Mouse (Mus musculus) forebrain, embryonic 16.5 days (tissue): ENCODE measurements around the gene Ube2q2. TPM values are rescaled to one million over a fixed set of nuclear protein-coding genes. Genes with fewer than 3 reads are reported as not detected.
"Not testable (repeated sequence)": the region's sequence is repeated elsewhere in the genome, so short reads cannot be mapped to it uniquely, and the experiment has no call there.

Experiments
- ATAC-seq: fragments of 200-750 bp; cut with Nextera tagmentation; 2 replicates; pipeline ENCODE4 v1.8.0; 2017; ENCODE audit warnings: mild to moderate bottlenecking, moderate library complexity
- H3K27ac ChIP-seq: fragments of 300-500 bp; sonication (generic); 2 replicates; pipeline ENCODE4 v1.5.1; 2014; ENCODE audit warnings: low read length, control low read depth
- H3K27me3 ChIP-seq: fragments of 300-500 bp; sonication (generic); replicated peaks from 2 replicates; pipeline ENCODE4 v1.6.1; 2014; ENCODE audit warnings: low read length; ENCODE audit not compliant: control insufficient read depth, insufficient read depth
- H3K36me3 ChIP-seq: fragments of 300-500 bp; sonication (generic); 2 replicates; pipeline ENCODE4 v1.6.1; 2014; ENCODE audit not compliant: control insufficient read depth, insufficient read depth
- H3K4me1 ChIP-seq: fragments of 300-500 bp; sonication (generic); replicated peaks from 2 replicates; pipeline ENCODE4 v1.6.1; 2014; ENCODE audit warnings: low read length; ENCODE audit not compliant: control insufficient read depth, insufficient read depth
- H3K4me2 ChIP-seq: fragments of 300-500 bp; sonication (generic); 2 replicates; pipeline ENCODE4 v1.6.1; 2014; ENCODE audit warnings: mild to moderate bottlenecking, low read length, control low read depth
- H3K4me3 ChIP-seq: fragments of 300-500 bp; sonication (generic); replicated peaks from 2 replicates; pipeline ENCODE4 v1.5.1; 2014; ENCODE audit warnings: mild to moderate bottlenecking, low read length, control low read depth
- H3K9ac ChIP-seq: fragments of 300-500 bp; sonication (generic); replicated peaks from 2 replicates; pipeline ENCODE4 v1.6.1; 2014; ENCODE audit warnings: low read depth, low read length, control low read depth
- H3K9me3 ChIP-seq: fragments of 300-500 bp; sonication (generic); 2 replicates; pipeline ENCODE4 v1.6.1; 2016; ENCODE audit warnings: low read length; ENCODE audit not compliant: control insufficient read depth
- WGBS: fragments of 180-500 bp; shearing (Covaris S2); extraction: QIAGEN DNeasy Blood & Tissue Kit; methylation state at CpG from one replicate; pipeline ENCODE4 v1.1.7; 2014; 5-methylcytosine and 5-hydroxymethylcytosine counted together
- polyA plus RNA-seq: library from polyadenylated mRNA; unstranded; fragments of >200 nt; fragmentation: Nextera tagmentation; extraction: Ambion mirVana; gene quantifications from 2 replicates; pipeline ENCODE4 v1.2.1, GENCODE M21; 2015

Gene Ube2q2
- polyA plus RNA-seq, 1 experiment from 2014 or later: 36.0 TPM

- no peak for ATAC-seq
- Histone ChIP-seq H3K9me3 (no peaks in the 10 kb centered on the region), H3K9ac (no peak overlapping the region), H3K27me3 (no peaks in the 10 kb centered on the region), H3K36me3 (peaks cover 12% of the 10 kb centered on the region), H3K27ac (no peak overlapping the region), H3K4me3 (no peak overlapping the region), H3K4me2 (no peak overlapping the region), H3K4me1 (no peaks in the 10 kb centered on the region)
- 94% methylated on average over 4 of the region's 4 CpGs for WGBS
These were observed 79.5 kb downstream of the Ube2q2 start for GRCm38 (mm10) chr9:55228149-55228548.

- 73% methylated on average over 10 of the region's 10 CpGs for WGBS
- Histone ChIP-seq H3K9me3 (no peaks in the 10 kb centered on the region), H3K36me3 (0 out of 2 replicates have a peak, but pooled peaks cover 6% of the 10 kb centered on the region), H3K9ac (no peak overlapping the region), H3K4me1 (no peaks in the 10 kb centered on the region), H3K27ac (no peak overlapping the region), H3K27me3 (no peaks in the 10 kb centered on the region), H3K4me3 (no peak overlapping the region), H3K4me2 (no peak overlapping the region)
- no peak for ATAC-seq
These were observed 80.4 kb downstream of the Ube2q2 start for GRCm38 (mm10) chr9:55229010-55229409.

- Histone ChIP-seq H3K4me3 (no peak overlapping the region), H3K4me1 (no peaks in the 10 kb centered on the region), H3K27me3 (no peaks in the 10 kb centered on the region), H3K27ac (no peak overlapping the region), H3K9ac (no peak overlapping the region), H3K4me2 (no peak overlapping the region), H3K9me3 (no peaks in the 10 kb centered on the region), H3K36me3 (no peaks in the 10 kb centered on the region)
- WGBS: 73% methylated on average over 6 of the region's 6 CpGs
- ATAC-seq: no peak
These were observed 82.9 kb downstream of the Ube2q2 start for GRCm38 (mm10) chr9:55231544-55231943.

- H3K9me3 ChIP-seq: no peaks in the 10 kb centered on the region
- no peaks in the 10 kb centered on the region for H3K36me3 ChIP-seq
- WGBS: 87% methylated on average over 5 of the region's 5 CpGs
- no peaks in the 10 kb centered on the region for H3K4me1 ChIP-seq
- H3K9ac ChIP-seq: no peak overlapping the region
- no peak overlapping the region for H3K4me3 ChIP-seq
- H3K27ac ChIP-seq: no peak overlapping the region
- H3K4me2 ChIP-seq: no peak overlapping the region
- H3K27me3 ChIP-seq: no peaks in the 10 kb centered on the region
- ATAC-seq: no peak
These were observed 83.5 kb downstream of the Ube2q2 start for GRCm38 (mm10) chr9:55232110-55232509.

- H3K27me3 ChIP-seq: no peaks in the 10 kb centered on the region
- no peak overlapping the region for H3K9ac ChIP-seq
- 90% methylated on average over 7 of the region's 7 CpGs for WGBS
- no peaks in the 10 kb centered on the region for H3K9me3 ChIP-seq
- no peak overlapping the region for H3K4me3 ChIP-seq
- H3K36me3 ChIP-seq: no peaks in the 10 kb centered on the region
- no peak overlapping the region for H3K4me2 ChIP-seq
- H3K4me1 ChIP-seq: no peaks in the 10 kb centered on the region
- no peak for ATAC-seq
- no peak overlapping the region for H3K27ac ChIP-seq
These were observed 83.9 kb downstream of the Ube2q2 start for GRCm38 (mm10) chr9:55232586-55232985.

- H3K9me3 ChIP-seq, ATAC-seq, H3K27me3 ChIP-seq, H3K36me3 ChIP-seq, H3K9ac ChIP-seq, H3K4me1 ChIP-seq, H3K4me2 ChIP-seq, H3K4me3 ChIP-seq, H3K27ac ChIP-seq: not testable (repeated sequence)
- WGBS: 76% methylated on average over 11 of the region's 11 CpGs
These were observed 84.4 kb downstream of the Ube2q2 start for GRCm38 (mm10) chr9:55233076-55233475.

- H3K36me3 ChIP-seq: no peaks in the 10 kb centered on the region
- no peak overlapping the region for H3K4me3 ChIP-seq
- H3K4me2 ChIP-seq: no peak overlapping the region
- no peaks in the 10 kb centered on the region for H3K9me3 ChIP-seq
- no peak for ATAC-seq
- no peaks in the 10 kb centered on the region for H3K4me1 ChIP-seq
- 76% methylated on average over 13 of the region's 13 CpGs for WGBS
- no peak overlapping the region for H3K27ac ChIP-seq
- H3K9ac ChIP-seq: no peak overlapping the region
- no peaks in the 10 kb centered on the region for H3K27me3 ChIP-seq
These were observed 87.8 kb downstream of the Ube2q2 start for GRCm38 (mm10) chr9:55236235-55237165.

- no peak for ATAC-seq
- H3K36me3 ChIP-seq: no peaks in the 10 kb centered on the region
- no peaks in the 10 kb centered on the region for H3K4me1 ChIP-seq
- H3K4me3 ChIP-seq: no peak overlapping the region
- H3K9ac ChIP-seq: no peak overlapping the region
- H3K9me3 ChIP-seq: no peaks in the 10 kb centered on the region
- H3K4me2 ChIP-seq: no peak overlapping the region
- no peak overlapping the region for H3K27ac ChIP-seq
- no peaks in the 10 kb centered on the region for H3K27me3 ChIP-seq
- WGBS: 87% methylated on average over 5 of the region's 5 CpGs
These were observed 92.2 kb downstream of the Ube2q2 start for GRCm38 (mm10) chr9:55240852-55241251.

- 35% methylated on average over 24 of the region's 24 CpGs for WGBS
These were observed 93.4 kb downstream of the Ube2q2 start for GRCm38 (mm10) chr9:55241863-55242685.

More at GRCm38 (mm10) chr9:55241863-55242685, 93.4 kb downstream of the Ube2q2 start:
- H3K4me2 ChIP-seq: peak overlapping the region; percentile 15
- 0 out of 2 replicates have a peak overlapping the region, but pooled peaks have one; percentile 6 for H3K4me3 ChIP-seq
- no peak for ATAC-seq
- no peak overlapping the region for H3K9ac ChIP-seq
- H3K4me1 ChIP-seq: no peaks in the 10 kb centered on the region
- no peak overlapping the region for H3K27ac ChIP-seq
- no peaks in the 10 kb centered on the region for H3K36me3 ChIP-seq
- H3K9me3 ChIP-seq: no peaks in the 10 kb centered on the region
- no peaks in the 10 kb centered on the region for H3K27me3 ChIP-seq
